Mouse (Mus musculus) hindbrain, embryonic 14.5 days (tissue): ENCODE results near the gene Scgb1b29. TPM values are rescaled to one million over a fixed set of nuclear protein-coding genes. Genes with fewer than 3 reads are reported as not detected.
"Not testable (repeated sequence)": the region's sequence is repeated elsewhere in the genome, so short reads cannot be mapped to it uniquely, and the experiment has no call there.

Source experiments
- ATAC-seq: fragments of 200-750 bp; cut with Nextera tagmentation; 2 replicates; pipeline ENCODE4 v1.8.0; 2017; ENCODE audit warnings: moderate number of reproducible peaks, mild to moderate bottlenecking, moderate TSS enrichment, moderate library complexity; ENCODE audit not compliant: low FRiP score
- DNase-seq: peaks from one replicate; pipeline ENCODE4 v3.0.0-alpha.2; 2015; ENCODE audit warnings: low spot score
- H3K27ac ChIP-seq: fragments of 300-500 bp; sonication (generic); 2 replicates; pipeline ENCODE4 v1.5.1; 2014; ENCODE audit warnings: mild to moderate bottlenecking, moderate library complexity
- H3K27me3 ChIP-seq: fragments of 300-500 bp; sonication (generic); 2 replicates; pipeline ENCODE4 v1.6.1; 2014; ENCODE audit warnings: mild to moderate bottlenecking, low read length, mixed read lengths; ENCODE audit not compliant: control insufficient read depth, insufficient read depth
- H3K36me3 ChIP-seq: fragments of 300-500 bp; sonication (generic); replicated peaks from 2 replicates; pipeline ENCODE4 v1.6.1; 2014; ENCODE audit not compliant: control insufficient read depth, insufficient read depth
- H3K4me1 ChIP-seq: fragments of 300-500 bp; sonication (generic); replicated peaks from 2 replicates; pipeline ENCODE4 v1.6.1; 2014; ENCODE audit warnings: antibody characterized with exemption, low read length, mixed read lengths; ENCODE audit not compliant: control insufficient read depth, insufficient read depth
- H3K4me2 ChIP-seq: fragments of 300-500 bp; sonication (generic); replicated peaks from 2 replicates; pipeline ENCODE4 v1.6.1; 2014; ENCODE audit warnings: mild to moderate bottlenecking, moderate library complexity
- H3K4me3 ChIP-seq: fragments of 300-500 bp; sonication (generic); replicated peaks from 2 replicates; pipeline ENCODE4 v1.5.1; 2014; ENCODE audit warnings: mild to moderate bottlenecking, low read length
- H3K9ac ChIP-seq: fragments of 300-500 bp; sonication (generic); 2 replicates; pipeline ENCODE4 v1.6.1; 2014
- H3K9me3 ChIP-seq: fragments of 300-500 bp; sonication (generic); 2 replicates; pipeline ENCODE4 v1.6.1; 2016; ENCODE audit warnings: low read length; ENCODE audit not compliant: control insufficient read depth
- WGBS: fragments of 180-500 bp; shearing (Covaris S2); extraction: QIAGEN DNeasy Blood & Tissue Kit; methylation state at CpG from one replicate; pipeline ENCODE4 v1.1.7; 2014; 5-methylcytosine and 5-hydroxymethylcytosine counted together
- polyA plus RNA-seq: library from polyadenylated mRNA; unstranded; fragments of >200 nt; fragmentation: Nextera tagmentation; extraction: Ambion mirVana; gene quantifications from 2 replicates; pipeline ENCODE4 v1.2.1, GENCODE M21; 2014

Scgb1b29 gene
- polyA plus RNA-seq, result not detected in 2 replicates

DNA sequence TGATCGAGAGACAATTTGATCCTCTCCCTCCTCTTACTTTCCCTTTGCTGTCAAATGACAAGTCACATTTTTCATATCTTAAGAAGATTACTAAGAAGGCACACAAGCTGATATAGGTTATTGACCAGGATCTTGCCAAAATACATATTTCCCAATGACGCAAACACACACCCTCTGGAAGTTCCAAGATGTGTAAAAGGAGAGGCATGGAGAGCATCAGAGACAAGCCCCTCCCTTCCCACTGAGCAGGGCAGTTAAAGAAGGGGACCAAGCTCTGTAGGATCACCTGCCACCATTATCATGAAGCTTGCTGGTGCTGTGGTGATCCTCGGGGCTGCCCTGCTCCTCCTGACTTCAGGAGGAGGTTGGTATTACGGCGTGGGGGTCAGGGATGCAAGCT, at the start of gene Scgb1b29:
Gene Scgb1b29, plus strand, starts transcription at position 301 of the 400 bp plus-strand sequence.
- WGBS, result 78% methylated on average over 4 of the region's 5 CpGs
- not testable (repeated sequence) for H3K27me3 ChIP-seq, H3K27ac ChIP-seq, H3K36me3 ChIP-seq, H3K4me1 ChIP-seq, H3K9me3 ChIP-seq, H3K4me3 ChIP-seq, ATAC-seq, H3K9ac ChIP-seq, H3K4me2 ChIP-seq, DNase-seq

GRCm38 (mm10) chr7:32428636-32429035, 12.7 kb upstream of the Scgb1b29 start:
- H3K36me3 ChIP-seq, DNase-seq, H3K4me2 ChIP-seq, H3K9me3 ChIP-seq, H3K27me3 ChIP-seq, ATAC-seq, H3K27ac ChIP-seq, H3K4me3 ChIP-seq, H3K9ac ChIP-seq, H3K4me1 ChIP-seq: not testable (repeated sequence)
- 84% methylated on average over 10 of the region's 11 CpGs for WGBS

Other genes with a start within 250 kb of the Scgb1b29 start
- not detected in 2 replicates for gene Scgb2b11, start 230.4 kb upstream of the Scgb1b29 start, polyA plus RNA-seq
- gene Scgb1b11, start 218.7 kb upstream of the Scgb1b29 start, polyA plus RNA-seq, result not detected in 2 replicates
- not detected in 2 replicates for gene Scgb2b12, start 114.3 kb upstream of the Scgb1b29 start, polyA plus RNA-seq
- gene Scgb1b12, start 107.4 kb upstream of the Scgb1b29 start, polyA plus RNA-seq, result not detected in 2 replicates